Mouse (Mus musculus) liver, embryonic 14.5 days (tissue): ENCODE results near the gene Tdp2. TPM values are rescaled to one million over a fixed set of nuclear protein-coding genes. Genes with fewer than 3 reads are reported as not detected.

Source experiments
- ATAC-seq: fragments of 200-750 bp; cut with Nextera tagmentation; 2 replicates; pipeline ENCODE4 v1.8.0; 2017; ENCODE audit warnings: moderate number of reproducible peaks, mild to moderate bottlenecking, moderate library complexity; ENCODE audit not compliant: insufficient read depth
- DNase-seq, 3 experiments: peaks; one replicate each; pipeline ENCODE4 v3.0.0-alpha.2; 2012 to 2013; ENCODE audit warnings: low read depth in 3 of 3, low spot score in 3 of 3
- H3K27ac ChIP-seq: fragments of 300-500 bp; sonication (generic); 2 replicates; pipeline ENCODE4 v1.5.1; 2014; ENCODE audit warnings: moderate library complexity, mild to moderate bottlenecking, control low read depth, inconsistent platforms
- H3K27me3 ChIP-seq: fragments of 300-500 bp; sonication (generic); 2 replicates; pipeline ENCODE4 v1.6.1; 2014; ENCODE audit warnings: mild to moderate bottlenecking, low read length, moderate library complexity; ENCODE audit not compliant: control insufficient read depth, insufficient read depth
- H3K36me3 ChIP-seq: fragments of 300-500 bp; sonication (generic); replicated peaks from 2 replicates; pipeline ENCODE4 v1.6.1; 2014; ENCODE audit warnings: low read depth; ENCODE audit not compliant: control insufficient read depth, insufficient read depth
- H3K4me1 ChIP-seq, 2 experiments: fragments of 200-500 bp in 1 of 2; fragments of 300-500 bp in 1 of 2; sonication (generic) in 1 of 2; replicated peaks; 2 replicates each; pipeline ENCODE4 v1.6.1; 2012 to 2014; ENCODE audit warnings: antibody characterized with exemption in 1 of 2, inconsistent platforms in 1 of 2, low read length in 1 of 2; ENCODE audit not compliant: control insufficient read depth in 2 of 2, insufficient read depth in 2 of 2
- H3K4me2 ChIP-seq: fragments of 300-500 bp; sonication (generic); 2 replicates; pipeline ENCODE4 v1.6.1; 2014; ENCODE audit warnings: low read depth, mild to moderate bottlenecking, control low read depth, moderate library complexity
- H3K4me3 ChIP-seq, 2 experiments: fragments of 200-500 bp in 1 of 2; fragments of 300-500 bp in 1 of 2; sonication (generic) in 1 of 2; 2 replicates each; pipeline ENCODE4 v1.5.1; 2012 to 2014; ENCODE audit warnings: low read depth in 2 of 2, low read length in 2 of 2, mild to moderate bottlenecking in 2 of 2, control low read depth in 1 of 2, inconsistent platforms in 1 of 2, moderate library complexity in 1 of 2; ENCODE audit not compliant: insufficient read depth in 1 of 2
- H3K9ac ChIP-seq: fragments of 300-500 bp; sonication (generic); replicated peaks from 2 replicates; pipeline ENCODE4 v1.6.1; 2014; ENCODE audit warnings: mild to moderate bottlenecking, control low read depth, moderate library complexity
- H3K9me3 ChIP-seq: fragments of 300-500 bp; sonication (generic); 2 replicates; pipeline ENCODE4 v1.6.1; 2016; ENCODE audit warnings: low read length, mixed read lengths; ENCODE audit not compliant: control insufficient read depth
- CTCF ChIP-seq: IDR thresholded peaks from 2 replicates; pipeline ENCODE4 v1.5.1; 2016; ENCODE audit warnings: antibody characterized with exemption, low read depth, control low read depth
- EP300 ChIP-seq: IDR thresholded peaks from 2 replicates; pipeline ENCODE4 v1.6.1; 2016; ENCODE audit warnings: antibody characterized with exemption, low read depth
- WGBS: fragments of 180-500 bp; shearing (Covaris S2); extraction: QIAGEN DNeasy Blood & Tissue Kit; methylation state at CpG from one replicate; pipeline ENCODE4 v1.1.7; 2014; ENCODE audit not compliant: insufficient replicate concordance; 5-methylcytosine and 5-hydroxymethylcytosine counted together
- polyA plus RNA-seq, 2 experiments: library from polyadenylated mRNA; depleted of rRNA in 1 of 2; stranded (reverse) in 1 of 2; unstranded in 1 of 2; fragments of >200 nt; fragmentation: Nextera tagmentation in 1 of 2; extraction: Ambion mirVana in 1 of 2; gene quantifications; 2 replicates each; pipeline versions ENCODE4 v1.2.1 to v1.2.3; 2012 to 2014

The Tdp2 gene
- 17.0 and 21.8 TPM in 2 replicates for polyA plus RNA-seq (2012; rRNA removed)
- 25.0 and 26.4 TPM in 2 replicates for polyA plus RNA-seq (2014; fragmentation: Nextera tagmentation; extraction: Ambion mirVana)

DNA sequence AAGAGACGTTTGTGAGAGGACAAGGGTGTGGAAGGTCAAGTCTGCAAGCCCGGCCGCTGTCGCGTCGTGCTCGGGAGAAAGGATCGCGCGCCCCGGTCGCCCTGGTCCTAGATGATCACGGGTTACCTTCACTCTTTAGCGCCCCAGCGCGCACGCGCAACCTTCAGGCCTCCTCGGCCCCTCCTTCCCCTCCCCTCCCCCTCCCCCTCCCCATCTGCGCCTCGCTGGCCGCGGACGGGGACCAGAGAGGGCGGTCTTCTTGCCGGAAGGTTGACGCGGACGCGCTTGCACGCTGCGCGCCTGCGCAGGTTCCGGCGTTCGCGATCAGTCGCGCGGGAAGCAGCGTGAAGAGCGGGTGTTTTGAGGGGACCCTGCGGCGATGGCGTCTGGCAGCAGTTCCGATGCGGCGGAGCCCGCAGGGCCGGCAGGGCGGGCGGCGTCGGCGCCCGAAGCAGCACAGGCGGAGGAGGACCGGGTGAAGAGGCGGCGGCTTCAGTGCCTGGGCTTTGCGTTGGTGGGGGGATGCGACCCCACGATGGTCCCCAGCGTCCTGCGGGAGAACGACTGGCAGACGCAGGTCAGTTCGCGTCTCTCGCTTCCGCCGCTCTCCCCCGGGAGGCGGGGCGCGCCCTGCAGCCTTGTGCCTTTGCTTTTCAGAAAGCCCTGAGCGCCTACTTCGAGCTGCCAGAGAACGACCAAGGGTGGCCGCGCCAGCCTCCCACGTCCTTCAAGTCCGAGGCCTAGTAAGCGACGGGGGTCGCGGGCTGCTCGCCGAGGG is at the start of gene Tdp2, which contains the start of gene Acot13:
Gene Tdp2 (plus strand): TSS at position 327 of the 778 bp plus-strand sequence.
Gene Acot13 (minus strand): TSS at position 188 of the 778 bp plus-strand sequence.
- TF ChIP-seq CTCF (peak; percentile 29; the same call in 1 of the 2 replicates), EP300 (no peak)
- H3K27ac ChIP-seq = peak within 1 kb of the TSS; percentile 86
- WGBS = under 1% methylated on average over 89 of the region's 90 CpGs
- ATAC-seq (peak; percentile 97), DNase-seq (peak; percentile 94 to 96 (median 95))
- H3K9me3 ChIP-seq = no peaks in the 10 kb centered on the region
- H3K9ac ChIP-seq = peak within 1 kb of the TSS; percentile 78
- H3K4me3 ChIP-seq = peak within 1 kb of the TSS; percentile 78 to 99
- H3K36me3 ChIP-seq = peaks cover 5% of the 10 kb centered on the region
- peaks cover 11% of the 10 kb centered on the region in 2 experiments for H3K4me1 ChIP-seq
- no peaks in the 10 kb centered on the region for H3K27me3 ChIP-seq
- peak within 1 kb of the TSS; percentile 95 for H3K4me2 ChIP-seq

GRCm38 (mm10) chr13:24781916-24782315 is 49.6 kb upstream of the Tdp2 start:
- 54% methylated on average over 5 of the region's 5 CpGs for WGBS
- no peaks in the 10 kb centered on the region for H3K27me3 ChIP-seq
- ATAC-seq (no peak), DNase-seq (no peak)
- H3K4me3 ChIP-seq = no peak overlapping the region
- H3K27ac ChIP-seq = no peak overlapping the region
- H3K4me1 ChIP-seq = no peaks in the 10 kb centered on the region
- H3K9me3 ChIP-seq = no peaks in the 10 kb centered on the region
- no peaks in the 10 kb centered on the region for H3K36me3 ChIP-seq
- no peak overlapping the region for H3K9ac ChIP-seq
- H3K4me2 ChIP-seq = no peak overlapping the region
- TF ChIP-seq CTCF (no peak), EP300 (no peak)

DNA sequence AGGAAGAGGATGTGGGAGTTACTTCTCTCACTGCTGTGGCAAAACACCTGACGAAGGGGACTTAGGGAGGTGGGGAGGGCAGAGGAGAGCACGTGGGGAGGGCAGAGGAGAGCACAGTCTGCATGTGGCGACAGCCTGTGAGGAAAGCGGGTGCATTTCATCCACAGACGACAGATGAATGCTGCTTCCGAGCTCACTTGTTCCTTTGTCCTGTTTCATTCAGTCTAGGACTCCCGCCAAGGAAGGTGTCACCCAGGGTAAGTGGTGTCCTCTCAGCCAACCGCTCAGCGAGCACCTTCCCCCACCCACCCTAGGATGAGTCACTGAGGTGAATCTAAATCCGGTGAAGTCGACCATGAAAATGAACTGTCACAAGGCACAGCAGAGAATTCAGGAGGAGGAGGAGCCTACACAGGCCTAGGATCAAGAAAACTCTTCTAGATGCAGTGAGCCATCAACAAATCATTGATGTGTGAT is 45.4 kb upstream of the Tdp2 start:
- no peak overlapping the region for H3K4me3 ChIP-seq
- TF ChIP-seq EP300 = no peak
- no peak for TF ChIP-seq CTCF
- no peaks in the 10 kb centered on the region for H3K27me3 ChIP-seq
- DNase-seq = no peak
- H3K36me3 ChIP-seq = no peaks in the 10 kb centered on the region
- no peaks in the 10 kb centered on the region for H3K9me3 ChIP-seq
- no peak overlapping the region for H3K27ac ChIP-seq
- WGBS = 47% methylated on average over 11 of the region's 11 CpGs
- no peak for ATAC-seq
- H3K4me2 ChIP-seq = no peak overlapping the region
- H3K9ac ChIP-seq = no peak overlapping the region
- H3K4me1 ChIP-seq = no peaks in the 10 kb centered on the region

DNA sequence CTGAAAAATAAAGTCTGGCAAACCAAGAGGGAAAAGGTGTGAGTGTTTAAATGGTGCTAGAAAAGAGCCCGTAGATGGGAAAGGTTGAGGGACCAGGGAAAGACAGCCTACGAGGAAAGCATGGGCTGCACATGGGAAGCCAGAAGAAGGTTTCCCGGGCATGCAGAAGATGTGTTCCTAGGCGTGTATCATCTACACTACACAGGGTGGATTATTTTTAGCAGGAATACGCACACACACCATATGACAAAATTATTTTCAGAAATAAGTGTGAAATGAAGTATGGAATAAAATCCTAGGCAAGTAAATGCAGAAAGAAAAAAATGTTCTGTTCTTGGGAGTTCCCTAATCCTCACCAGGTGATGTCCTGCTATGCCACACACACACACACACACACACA is 44.0 kb upstream of the Tdp2 start:
- no peaks in the 10 kb centered on the region for H3K27me3 ChIP-seq
- 0 out of 4 replicates have a peak, but pooled peaks cover 0 to 4% of the 10 kb centered on the region in 2 experiments for H3K4me1 ChIP-seq
- WGBS = 70% methylated on average over 5 of the region's 5 CpGs

DNA sequence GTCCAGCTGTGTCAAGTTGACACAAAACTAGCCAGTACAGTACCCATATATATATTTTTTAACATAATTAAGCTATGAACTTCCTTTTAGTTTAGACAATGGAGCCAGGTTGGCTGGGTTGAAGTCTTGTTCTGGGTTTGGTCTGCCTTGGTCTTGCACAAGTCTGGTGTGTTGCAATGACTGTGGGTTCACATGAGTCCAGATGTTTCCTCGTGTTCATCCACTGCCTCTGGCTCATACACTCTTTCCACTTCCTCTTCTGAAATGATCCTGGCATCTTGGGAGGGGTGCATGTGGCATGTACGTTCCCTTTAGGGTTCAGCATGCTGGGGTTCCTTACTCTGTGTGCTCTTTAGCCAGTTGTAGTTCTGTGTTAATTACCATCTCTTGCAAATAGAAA is 40.1 kb upstream of the Tdp2 start:
- no peak overlapping the region for H3K27ac ChIP-seq
- no peak overlapping the region for H3K4me2 ChIP-seq
- no peaks in the 10 kb centered on the region for H3K36me3 ChIP-seq
- H3K4me1 ChIP-seq = 0 out of 4 replicates have a peak, but pooled peaks cover 0 to 6% of the 10 kb centered on the region in 2 experiments
- TF ChIP-seq EP300 (peak; percentile 34; the same call in 1 of the 2 replicates), CTCF (no peak)
- H3K9me3 ChIP-seq = no peaks in the 10 kb centered on the region
- H3K9ac ChIP-seq = no peak overlapping the region
- no peaks in the 10 kb centered on the region for H3K27me3 ChIP-seq
- ATAC-seq (0 out of 2 replicates have a peak, but pooled peaks have one; percentile 23), DNase-seq (peak in 1 of 3 experiments; percentile 50)
- H3K4me3 ChIP-seq = no peak overlapping the region
- 12% methylated on average over 2 of the region's 2 CpGs for WGBS

More for the DNA sequence above, 44.0 kb upstream of the Tdp2 start:
- Histone ChIP-seq H3K9me3 (no peaks in the 10 kb centered on the region), H3K4me3 (no peak overlapping the region), H3K36me3 (no peaks in the 10 kb centered on the region), H3K27ac (no peak overlapping the region), H3K9ac (no peak overlapping the region), H3K4me2 (no peak overlapping the region)
- TF ChIP-seq CTCF = no peak
- TF ChIP-seq EP300 = no peak
- no peak for DNase-seq
- no peak for ATAC-seq
